Comparison of ENCODE assay signal across 17 mouse cellular contexts in the genomic region with DNA sequence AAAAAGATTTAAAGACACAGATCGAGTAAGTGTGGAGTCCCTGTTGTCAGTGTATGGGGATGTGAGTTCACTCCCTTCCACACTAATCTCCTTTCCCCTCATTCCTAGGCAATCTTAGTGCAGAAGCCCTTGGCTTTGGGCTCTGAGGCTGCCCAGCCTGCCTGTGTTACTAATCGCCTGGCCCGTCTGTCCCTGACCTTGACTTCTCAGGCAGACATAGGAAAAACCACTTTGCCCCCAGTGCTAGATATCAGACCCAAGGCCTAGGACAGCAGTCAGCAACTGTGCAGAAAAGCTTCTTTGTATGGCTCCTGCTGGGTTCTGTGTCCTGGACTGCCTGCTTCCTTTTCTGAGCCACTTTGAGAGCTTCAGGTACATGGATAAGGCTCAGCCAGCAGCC. TPM values are rescaled to one million over a fixed set of nuclear protein-coding genes. Genes with fewer than 3 reads are reported as not detected.
A peak's percentile ranks its signal among the peaks of the same experiment; 100 is the strongest.
DNase-seq lines count a peak whose midpoint lies in the region.
"Had no signal": no experiment of that assay in that cellular context is flagged by ENCODE, and none has a peak within 500 bp of the region (broad histone marks: within the 10 kb centered on the region; RNA-seq: fewer than 3 reads in every experiment).

No protein-coding gene starts in this region.

- peak; percentile 81 for DNase-seq in adrenal gland, adult 2 months
- no peak for DNase-seq in adrenal gland, postnatal 4 days (ENCODE audit: low spot score in 2 of 2)
- DNase-seq in ovary, adult 18-20 months (ENCODE audit: low spot score): peak; percentile 79
- DNase-seq in ovary, postnatal 10 days (ENCODE audit: low spot score): no peak
- DNase-seq in adrenal gland, postnatal 10 days: peak; percentile 49
- no peak for DNase-seq in layer of hippocampus, adult 18-20 months (ENCODE audit: low spot score in 2 of 2)
- DNase-seq in urinary bladder, postnatal 10 days (ENCODE audit: low spot score): no peak
- DNase-seq: cerebellum, adult 18-20 months; cerebellum, adult 9-11 months; cerebellum, postnatal 36 days; gastrocnemius, adult 2 months; gastrocnemius, postnatal 25 days; heart, postnatal 14 days had no signal

RNA-seq across cellular contexts. Expression of a gene that starts 32.3 kb away (rescaled TPM):
- total RNA-seq in adrenal gland, adult 2 months (2021): 10 to 100 TPM; 62.9 to 72.5 TPM
- 64.5 and 88.5 TPM in 2 replicates for polyA plus RNA-seq in adrenal gland, adult 2 months (2012; rRNA removed)
- 10 to 100 TPM; 55.4 to 64.8 TPM for total RNA-seq in adrenal gland, postnatal 4 days (2021)
- 10 to 100 TPM; 33.4 to 38.8 TPM for total RNA-seq in adrenal gland, postnatal 10 days (2021)
- total RNA-seq in layer of hippocampus, adult 18-20 months (2021): 10 to 100 TPM; 53.2 to 53.6 TPM

RNA-seq across cellular contexts. Expression of a gene that starts 42.6 kb away (rescaled TPM):
- total RNA-seq in adrenal gland, adult 2 months (2021): 100 to 1,000 TPM in 1 of 2 experiments, 10 to 100 TPM in 1; 98.3 to 148 TPM
- 99.4 and 112 TPM in 2 replicates for polyA plus RNA-seq in adrenal gland, adult 2 months (2012; rRNA removed)
- total RNA-seq in adrenal gland, postnatal 4 days (2021): 100 to 1,000 TPM; 117 to 130 TPM
- total RNA-seq in adrenal gland, postnatal 10 days (2021): 10 to 100 TPM; 76.4 to 83.9 TPM
- total RNA-seq in layer of hippocampus, adult 18-20 months (2021): 100 to 1,000 TPM; 104 to 107 TPM

RNA-seq across cellular contexts. Expression of a gene that starts 43.9 kb away (rescaled TPM):
- 1 to 10 TPM in 1 of 2 experiments, not detected in 1; 2.2 TPM for total RNA-seq in adrenal gland, adult 2 months (2021)
- not detected in 2 replicates for polyA plus RNA-seq in adrenal gland, adult 2 months (2012; rRNA removed)
- total RNA-seq in adrenal gland, postnatal 4 days (2021): 10 to 100 TPM; 24.9 to 79.3 TPM
- total RNA-seq in adrenal gland, postnatal 10 days (2021): 10 to 100 TPM; 25.5 to 35.5 TPM
- total RNA-seq in layer of hippocampus, adult 18-20 months (2021): not detected
- total RNA-seq: CH12.LX; gastrocnemius, adult 2 months; gastrocnemius, postnatal 25 days had no signal
- polyA plus RNA-seq: activated CD4-positive, CD25-positive, alpha-beta regulatory T cell, adult 4 months; hindbrain, embryonic 10.5 days; Patski had no signal

Comparison
In these comparisons a context has a peak if more than half of its experiments do, and no peak if none do; other contexts are left out.
1. DNase-seq: peak in adrenal gland, adult 2 months (single experiment), ovary, adult 18-20 months (single experiment) and adrenal gland, postnatal 10 days (single experiment); none in adrenal gland, postnatal 4 days (0 of 2), ovary, postnatal 10 days (single experiment), layer of hippocampus, adult 18-20 months (0 of 2) and urinary bladder, postnatal 10 days (single experiment).
2. RNA of a gene that starts 43.9 kb away (total RNA-seq): 24.9 to 79.3 TPM in adrenal gland, postnatal 4 days and 25.5 to 35.5 TPM in adrenal gland, postnatal 10 days; 2.2 TPM in adrenal gland, adult 2 months and not detected in layer of hippocampus, adult 18-20 months; every median in the first group is over 4 times any median in the second.